Mouse (Mus musculus): Measurements from ENCODE around the gene Ankrd63. TPM values are rescaled to one million over a fixed set of nuclear protein-coding genes. Genes with fewer than 3 reads are reported as not detected.

Ankrd63 gene
- polyA plus RNA-seq, 1 experiment from 2014 or later = 0.66 TPM

- Histone ChIP-seq H3K9ac (ENCODE audit: low read depth, low read length) (peak overlapping the region; percentile 63), H3K27me3 (ENCODE audit: control insufficient read depth, insufficient read depth, low read length) (peaks cover 11% of the 10 kb centered on the region), H3K27ac (ENCODE audit: low read depth, low read length) (no peak overlapping the region), H3K4me2 (peak overlapping the region; percentile 78), H3K4me1 (ENCODE audit: control insufficient read depth, insufficient read depth, low read length) (peaks cover 38% of the 10 kb centered on the region), H3K4me3 (ENCODE audit: low read depth, low read length) (peak overlapping the region; percentile 49), H3K36me3 (ENCODE audit: control insufficient read depth, insufficient read depth, low read length) (no peaks in the 10 kb centered on the region), H3K9me3 (replicated peaks; ENCODE audit: control insufficient read depth, low read length) (no peaks in the 10 kb centered on the region)
- ATAC-seq (replicated peaks; ENCODE audit: insufficient number of reproducible peaks, low FRiP score, low TSS enrichment) = peak; percentile 74
- 45% methylated on average over 19 of the region's 19 CpGs for WGBS (ENCODE audit: insufficient replicate concordance)
Measured at GRCm38 (mm10) chr2:118663804-118664766, 39.7 kb downstream of the Ankrd63 start.

DNA sequence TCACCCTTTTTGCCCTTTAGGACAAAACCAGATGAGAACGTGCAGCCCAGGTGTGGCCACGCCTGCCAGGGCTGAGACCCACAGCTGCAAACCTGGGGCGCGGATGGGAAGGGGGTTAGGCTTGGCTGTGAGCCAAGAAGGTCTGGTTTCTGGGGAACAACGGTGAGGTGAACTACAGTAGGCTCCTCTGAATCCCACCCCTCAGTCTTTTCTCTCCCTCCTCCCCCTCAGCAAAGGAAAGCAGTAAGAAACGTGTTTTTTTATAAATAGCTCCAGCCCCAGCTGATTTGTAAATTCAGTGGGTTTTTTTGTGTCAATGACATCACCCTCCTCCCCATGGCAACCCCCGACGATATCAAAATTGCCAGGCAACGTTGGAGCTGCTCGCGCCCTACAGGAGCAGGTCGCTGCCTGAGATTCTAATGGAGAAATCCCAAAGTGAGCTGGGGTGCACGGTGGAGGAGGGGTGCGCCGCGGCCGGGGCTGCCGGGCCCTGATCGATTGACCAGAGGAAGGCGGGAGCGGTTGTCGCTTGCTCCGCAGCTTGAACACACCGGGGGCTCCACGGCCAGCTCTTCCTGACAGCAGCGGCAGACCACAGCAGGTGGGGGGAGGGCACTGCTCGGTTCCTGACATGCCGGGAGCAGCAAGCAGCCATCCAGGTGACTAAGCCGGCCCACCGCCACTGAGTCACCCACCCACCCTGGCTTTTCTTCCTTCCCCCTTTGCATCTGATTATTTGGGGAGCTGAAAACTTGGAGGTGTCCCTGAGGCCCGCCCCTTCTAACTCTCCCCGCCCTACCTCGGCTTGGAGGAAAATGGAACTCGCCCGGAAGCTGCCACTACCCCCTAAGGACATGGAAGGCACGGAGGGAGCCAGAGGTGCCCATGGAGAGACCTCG, 40.6 kb downstream of the Ankrd63 start, which contains the start of gene Pak6:
Gene Pak6, plus strand, starts transcription at position 402 of the 902 bp plus-strand sequence.
- Histone ChIP-seq H3K4me3 (ENCODE audit: low read depth, low read length) (peak within 1 kb of the TSS; percentile 49), H3K4me2 (peak within 1 kb of the TSS; percentile 78), H3K27me3 (ENCODE audit: control insufficient read depth, insufficient read depth, low read length) (peaks cover 11% of the 10 kb centered on the region), H3K27ac (ENCODE audit: low read depth, low read length) (no peak within 1 kb of the TSS), H3K4me1 (ENCODE audit: control insufficient read depth, insufficient read depth, low read length) (peaks cover 45% of the 10 kb centered on the region), H3K9me3 (replicated peaks; ENCODE audit: control insufficient read depth, low read length) (no peaks in the 10 kb centered on the region), H3K9ac (ENCODE audit: low read depth, low read length) (peak within 1 kb of the TSS; percentile 63), H3K36me3 (ENCODE audit: control insufficient read depth, insufficient read depth, low read length) (no peaks in the 10 kb centered on the region)
- 3% methylated on average over 37 of the region's 37 CpGs for WGBS (ENCODE audit: insufficient replicate concordance)
- ATAC-seq (replicated peaks; ENCODE audit: insufficient number of reproducible peaks, low FRiP score, low TSS enrichment) = no peak

DNA sequence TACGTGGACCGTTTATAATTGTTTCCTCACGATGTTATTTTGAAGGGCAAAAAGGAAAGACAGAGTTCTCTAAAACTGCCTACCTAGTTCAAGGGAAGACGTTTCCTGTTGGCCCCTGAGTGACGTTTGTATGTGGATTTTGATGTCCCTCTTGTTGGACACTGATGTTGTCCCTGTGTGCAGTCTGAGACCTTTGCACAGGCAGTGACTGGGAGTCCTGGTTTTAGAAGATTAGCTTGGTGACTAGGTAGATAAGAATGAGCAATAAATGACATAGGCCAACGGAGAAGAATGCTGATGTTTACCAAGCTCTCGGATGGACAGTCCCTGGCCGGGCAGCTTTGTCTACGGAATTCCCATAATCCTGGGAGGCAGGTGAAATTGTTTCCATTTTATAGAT, 41.9 kb downstream of the Ankrd63 start:
- Histone ChIP-seq H3K9ac (ENCODE audit: low read depth, low read length) (no peak overlapping the region), H3K4me3 (ENCODE audit: low read depth, low read length) (no peak overlapping the region), H3K27me3 (ENCODE audit: control insufficient read depth, insufficient read depth, low read length) (peaks cover 11% of the 10 kb centered on the region), H3K27ac (ENCODE audit: low read depth, low read length) (no peak overlapping the region), H3K9me3 (replicated peaks; ENCODE audit: control insufficient read depth, low read length) (no peaks in the 10 kb centered on the region), H3K4me2 (peak overlapping the region; percentile 6; the same call in 1 of the 2 replicates), H3K36me3 (ENCODE audit: control insufficient read depth, insufficient read depth, low read length) (no peaks in the 10 kb centered on the region), H3K4me1 (ENCODE audit: control insufficient read depth, insufficient read depth, low read length) (peaks cover 38% of the 10 kb centered on the region)
- 76% methylated on average over 9 of the region's 9 CpGs for WGBS (ENCODE audit: insufficient replicate concordance)
- ATAC-seq (replicated peaks; ENCODE audit: insufficient number of reproducible peaks, low FRiP score, low TSS enrichment) = no peak

DNA sequence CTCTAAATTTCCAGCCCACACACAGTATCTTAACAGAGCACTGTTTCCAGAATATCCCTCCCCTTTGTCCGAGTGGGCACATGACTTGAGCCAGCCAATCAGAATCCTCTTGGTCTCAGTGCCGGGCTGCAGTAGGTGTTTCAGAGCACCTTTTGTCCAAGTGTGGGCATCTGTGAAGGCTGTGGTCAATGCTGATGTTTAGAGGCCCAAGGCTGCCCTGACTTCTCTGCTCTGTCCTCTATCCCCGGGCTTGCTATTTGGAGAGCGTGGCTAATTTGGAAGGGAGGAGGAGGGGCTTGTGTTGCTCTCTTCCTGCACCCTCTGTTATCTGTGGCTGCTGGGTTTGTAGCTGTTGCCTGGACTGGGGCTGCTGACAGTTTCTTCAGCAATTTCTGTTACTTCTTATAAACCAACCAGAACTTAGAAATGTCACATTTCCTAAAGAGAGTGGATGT, 43.7 kb downstream of the Ankrd63 start:
- Histone ChIP-seq H3K4me1 (ENCODE audit: control insufficient read depth, insufficient read depth, low read length) (peaks cover 35% of the 10 kb centered on the region), H3K9ac (ENCODE audit: low read depth, low read length) (peak overlapping the region; percentile 68)
- ATAC-seq (replicated peaks; ENCODE audit: insufficient number of reproducible peaks, low FRiP score, low TSS enrichment) = peak; percentile 68; the same call in 1 of the 2 replicates

DNA sequence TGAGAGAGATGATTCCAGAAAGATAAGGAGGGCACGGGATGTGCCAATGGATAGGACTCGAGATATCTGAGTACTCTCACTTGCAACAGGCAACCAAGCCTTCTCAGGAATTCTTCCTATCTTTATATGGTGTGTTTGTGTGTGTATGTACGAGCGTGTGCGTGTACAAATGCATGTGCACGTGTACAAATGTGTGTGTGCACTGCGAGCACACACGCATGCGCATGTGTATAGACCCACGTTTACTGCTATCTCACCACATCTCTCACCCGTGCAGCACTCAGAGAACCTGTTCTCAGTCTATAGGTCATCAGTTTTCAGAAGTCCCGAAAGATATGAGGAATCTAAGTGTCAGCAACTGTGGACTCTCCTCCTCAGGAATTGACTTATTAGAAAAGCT, 44.3 kb downstream of the Ankrd63 start:
- H3K9ac ChIP-seq (ENCODE audit: low read depth, low read length) = peak overlapping the region; percentile 68; the same call in 1 of the 2 replicates
- H3K27me3 ChIP-seq (ENCODE audit: control insufficient read depth, insufficient read depth, low read length) = peaks cover 11% of the 10 kb centered on the region
- H3K36me3 ChIP-seq (ENCODE audit: control insufficient read depth, insufficient read depth, low read length) = no peaks in the 10 kb centered on the region
- H3K9me3 ChIP-seq (replicated peaks; ENCODE audit: control insufficient read depth, low read length) = no peaks in the 10 kb centered on the region
- peak overlapping the region; percentile 88 for H3K27ac ChIP-seq (ENCODE audit: low read depth, low read length)
- ATAC-seq (replicated peaks; ENCODE audit: insufficient number of reproducible peaks, low FRiP score, low TSS enrichment) = no peak
- peaks cover 32% of the 10 kb centered on the region for H3K4me1 ChIP-seq (ENCODE audit: control insufficient read depth, insufficient read depth, low read length)
- H3K4me2 ChIP-seq = peak overlapping the region; percentile 72
- H3K4me3 ChIP-seq (ENCODE audit: low read depth, low read length) = peak overlapping the region; percentile 41
- 65% methylated on average over 12 of the region's 12 CpGs for WGBS (ENCODE audit: insufficient replicate concordance)

More for the DNA sequence above, 43.7 kb downstream of the Ankrd63 start:
- H3K36me3 ChIP-seq (ENCODE audit: control insufficient read depth, insufficient read depth, low read length) = no peaks in the 10 kb centered on the region
- H3K4me2 ChIP-seq = peak overlapping the region; percentile 72
- H3K27ac ChIP-seq (ENCODE audit: low read depth, low read length) = peak overlapping the region; percentile 88
- H3K9me3 ChIP-seq (replicated peaks; ENCODE audit: control insufficient read depth, low read length) = no peaks in the 10 kb centered on the region
- WGBS (ENCODE audit: insufficient replicate concordance) = 0% methylated on average over 4 of the region's 4 CpGs
- peak overlapping the region; percentile 41 for H3K4me3 ChIP-seq (ENCODE audit: low read depth, low read length)
- peaks cover 11% of the 10 kb centered on the region for H3K27me3 ChIP-seq (ENCODE audit: control insufficient read depth, insufficient read depth, low read length)

GRCm38 (mm10) chr2:118659077-118659476, 44.7 kb downstream of the Ankrd63 start:
- H3K4me3 ChIP-seq (ENCODE audit: low read depth, low read length) = no peak overlapping the region
- peak; percentile 69 for ATAC-seq (replicated peaks; ENCODE audit: insufficient number of reproducible peaks, low FRiP score, low TSS enrichment)
- peaks cover 31% of the 10 kb centered on the region for H3K4me1 ChIP-seq (ENCODE audit: control insufficient read depth, insufficient read depth, low read length)
- WGBS (ENCODE audit: insufficient replicate concordance) = 39% methylated on average over 1 of the region's 1 CpGs
- no peaks in the 10 kb centered on the region for H3K9me3 ChIP-seq (replicated peaks; ENCODE audit: control insufficient read depth, low read length)
- H3K4me2 ChIP-seq = peak overlapping the region; percentile 72
- H3K27me3 ChIP-seq (ENCODE audit: control insufficient read depth, insufficient read depth, low read length) = peaks cover 8% of the 10 kb centered on the region
- H3K36me3 ChIP-seq (ENCODE audit: control insufficient read depth, insufficient read depth, low read length) = no peaks in the 10 kb centered on the region
- H3K9ac ChIP-seq (ENCODE audit: low read depth, low read length) = 0 out of 2 replicates have a peak overlapping the region, but pooled peaks have one; percentile 68
- peak overlapping the region; percentile 88 for H3K27ac ChIP-seq (ENCODE audit: low read depth, low read length)

DNA sequence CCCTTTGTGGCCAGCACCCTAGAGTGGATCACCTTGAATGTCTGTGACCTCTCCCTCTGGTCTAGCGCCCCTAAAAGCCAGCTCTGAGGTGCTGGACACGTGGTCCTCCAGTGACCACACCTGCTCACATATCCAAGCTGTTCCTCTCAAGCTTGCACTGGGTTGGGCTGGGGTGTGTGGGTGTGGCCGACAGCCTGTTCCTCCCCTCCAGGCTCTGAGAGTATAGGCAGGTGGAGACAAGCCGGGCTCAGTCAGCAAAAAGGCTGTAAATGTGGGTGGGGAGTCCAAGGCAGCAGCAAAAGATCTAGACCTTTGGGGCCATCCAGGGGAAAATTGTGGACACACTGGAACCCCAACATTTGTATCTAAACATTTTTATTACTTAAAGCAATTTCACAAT, 45.3 kb downstream of the Ankrd63 start:
- Histone ChIP-seq H3K4me3 (ENCODE audit: low read depth, low read length) (no peak overlapping the region), H3K27me3 (ENCODE audit: control insufficient read depth, insufficient read depth, low read length) (peaks cover 3% of the 10 kb centered on the region; the same call in 1 of the 2 replicates), H3K27ac (ENCODE audit: low read depth, low read length) (peak overlapping the region; percentile 88), H3K4me1 (ENCODE audit: control insufficient read depth, insufficient read depth, low read length) (peaks cover 26% of the 10 kb centered on the region), H3K36me3 (ENCODE audit: control insufficient read depth, insufficient read depth, low read length) (no peaks in the 10 kb centered on the region), H3K9me3 (replicated peaks; ENCODE audit: control insufficient read depth, low read length) (no peaks in the 10 kb centered on the region), H3K4me2 (0 out of 2 replicates have a peak overlapping the region, but pooled peaks have one; percentile 9), H3K9ac (ENCODE audit: low read depth, low read length) (no peak overlapping the region)
- 43% methylated on average over 4 of the region's 4 CpGs for WGBS (ENCODE audit: insufficient replicate concordance)
- ATAC-seq (replicated peaks; ENCODE audit: insufficient number of reproducible peaks, low FRiP score, low TSS enrichment) = peak; percentile 83

DNA sequence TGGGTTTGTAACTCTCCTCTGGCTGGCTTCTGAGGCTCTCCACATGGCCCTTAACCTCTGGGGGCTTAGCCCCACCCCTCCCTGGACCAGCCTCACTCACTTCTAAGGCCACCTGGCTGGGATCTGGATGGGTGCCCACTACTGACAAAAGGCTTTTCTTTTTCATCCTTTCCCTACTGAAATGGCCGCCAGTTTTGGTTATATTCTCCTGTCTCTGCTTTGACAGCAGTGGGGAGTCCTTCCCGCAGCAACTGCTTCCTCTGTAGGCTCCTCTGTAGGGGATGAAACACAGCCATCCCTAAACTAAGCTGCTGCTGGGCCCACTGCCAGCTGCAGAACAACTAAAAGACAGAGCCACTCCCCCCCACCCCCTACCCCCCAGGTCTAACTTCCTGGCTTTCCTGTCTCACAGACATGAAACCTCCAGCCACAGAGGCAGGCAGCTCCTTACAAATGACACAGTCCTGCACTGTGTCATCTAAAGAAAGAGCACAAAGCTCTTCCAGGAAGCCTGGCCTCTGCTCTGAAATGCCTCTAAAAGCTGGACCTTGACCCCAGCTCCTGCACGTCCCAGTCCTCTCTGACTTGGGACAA, 47.0 kb downstream of the Ankrd63 start:
- H3K27me3 ChIP-seq (ENCODE audit: control insufficient read depth, insufficient read depth, low read length) = no peaks in the 10 kb centered on the region
- no peak overlapping the region for H3K4me2 ChIP-seq
- H3K9ac ChIP-seq (ENCODE audit: low read depth, low read length) = no peak overlapping the region; the same call in 1 of the 2 replicates
- 35% methylated on average over 3 of the region's 3 CpGs for WGBS (ENCODE audit: insufficient replicate concordance)
- peak overlapping the region; percentile 12 for H3K27ac ChIP-seq (ENCODE audit: low read depth, low read length)
- H3K4me3 ChIP-seq (ENCODE audit: low read depth, low read length) = no peak overlapping the region
- H3K36me3 ChIP-seq (ENCODE audit: control insufficient read depth, insufficient read depth, low read length) = no peaks in the 10 kb centered on the region
- peaks cover 20% of the 10 kb centered on the region for H3K4me1 ChIP-seq (ENCODE audit: control insufficient read depth, insufficient read depth, low read length)
- H3K9me3 ChIP-seq (replicated peaks; ENCODE audit: control insufficient read depth, low read length) = no peaks in the 10 kb centered on the region
- ATAC-seq (replicated peaks; ENCODE audit: insufficient number of reproducible peaks, low FRiP score, low TSS enrichment) = no peak
